Mouse (Mus musculus) C2C12 (cell line): Measurements from ENCODE around the gene Hectd3.

ENCODE experiments used
- CEBPB ChIP-seq: IDR thresholded peaks from one replicate; pipeline ENCODE4 v1.6.1; 2011; ENCODE audit warnings: low read depth, mild to moderate bottlenecking, control low read depth, moderate library complexity
- CTCF ChIP-seq: IDR thresholded peaks from one replicate; pipeline ENCODE4 v1.5.1; 2011; ENCODE audit not compliant: control insufficient read depth, insufficient read depth, insufficient read length
- FOSL1 ChIP-seq: IDR thresholded peaks from one replicate; pipeline ENCODE4 v1.8.0; 2011; ENCODE audit warnings: mild to moderate bottlenecking, low read length; ENCODE audit not compliant: poor library complexity, insufficient read depth, severe bottlenecking
- MAX ChIP-seq: IDR thresholded peaks from one replicate; pipeline ENCODE4 v1.6.1; 2011; ENCODE audit warnings: mild to moderate bottlenecking, control low read depth
- MYOD1 ChIP-seq: IDR thresholded peaks from one replicate; pipeline ENCODE4 v1.6.1; 2011; ENCODE audit warnings: low read depth; ENCODE audit not compliant: control insufficient read depth, insufficient read length
- MYOG ChIP-seq: IDR thresholded peaks from one replicate; pipeline ENCODE4 v1.6.1; 2011; ENCODE audit not compliant: control insufficient read depth, insufficient read length; ENCODE audit errors: extremely low read depth
- USF1 ChIP-seq: IDR thresholded peaks from one replicate; pipeline ENCODE4 v1.6.1; 2011; ENCODE audit warnings: low read depth, mild to moderate bottlenecking, control low read depth, moderate library complexity

DNA sequence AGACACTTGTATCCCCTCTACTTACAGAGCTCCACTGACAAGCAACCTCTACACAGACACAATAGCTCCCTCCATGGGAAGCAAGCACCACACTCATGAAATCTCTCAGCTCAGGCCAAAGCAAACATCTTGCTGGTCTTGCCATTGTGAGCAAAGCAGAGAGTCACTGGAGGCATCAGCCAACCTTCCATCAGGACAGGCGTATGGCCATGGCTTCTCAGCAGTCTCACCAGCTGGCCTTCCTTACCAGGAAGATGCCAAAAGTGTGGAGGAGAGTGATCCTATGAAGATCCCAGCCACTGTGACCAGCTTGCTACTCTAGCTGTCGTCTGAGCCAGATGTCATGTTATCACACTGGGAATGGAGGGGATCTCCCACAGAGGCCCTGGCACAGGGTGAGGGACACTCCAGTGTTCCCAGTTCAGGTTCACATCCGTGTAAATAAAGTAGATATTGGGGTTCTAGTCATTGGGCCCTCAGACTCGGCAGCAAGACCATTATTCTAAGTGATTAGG lies 19.8 kb downstream of the Hectd3 start:
- TF ChIP-seq CTCF (no peak), CEBPB (no peak), USF1 (no peak), MAX (no peak), MYOG (no peak), MYOD1 (no peak), FOSL1 (no peak)
